Mouse (Mus musculus) right cerebral cortex, postnatal 14 days (tissue): Measurements from ENCODE around the gene Mettl1.
"Not testable (repeated sequence)": the region's sequence is repeated elsewhere in the genome, so short reads cannot be mapped to it uniquely, and the experiment has no call there.

ENCODE experiments used
- DNase-seq: peaks from one replicate; pipeline ENCODE4 v3.0.0; 2022

Gene Mettl1

GRCm38 (mm10) chr10:127048608-127049394, 7.6 kb downstream of the Mettl1 start:
- no peak for DNase-seq

DNA sequence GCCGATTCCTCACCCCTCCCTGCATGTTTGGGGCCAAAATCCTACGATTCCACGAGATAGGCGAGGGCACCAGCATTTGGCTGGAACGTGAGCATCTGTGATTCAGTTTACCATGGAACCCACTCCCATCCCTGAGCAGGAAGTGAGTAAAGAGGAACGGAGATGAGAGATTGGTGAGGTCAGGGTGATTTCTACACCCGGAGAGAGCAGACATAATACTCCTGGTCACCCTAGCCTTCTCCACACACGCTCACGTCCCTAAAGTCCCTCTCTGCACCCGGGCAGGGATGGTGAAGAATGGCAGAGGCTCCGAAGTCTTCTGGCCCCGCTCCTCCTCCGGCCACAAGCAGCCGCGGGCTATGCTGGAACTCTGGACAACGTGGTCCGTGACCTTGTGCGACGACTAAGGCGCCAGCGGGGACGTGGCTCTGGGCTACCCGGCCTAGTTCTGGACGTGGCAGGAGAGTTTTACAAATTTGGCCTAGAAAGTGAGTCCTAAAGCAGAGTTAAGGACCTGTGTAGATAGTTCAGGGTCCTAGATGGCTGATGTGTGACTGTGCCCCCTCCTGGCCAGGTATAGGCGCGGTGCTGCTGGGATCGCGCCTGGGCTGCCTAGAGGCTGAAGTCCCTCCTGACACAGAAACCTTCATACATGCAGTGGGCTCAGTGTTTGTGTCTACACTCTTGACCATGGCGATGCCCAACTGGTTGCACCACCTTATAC, 8.3 kb downstream of the Mettl1 start:
- no peak for DNase-seq

- no peak for DNase-seq
These were observed 8.9 kb downstream of the Mettl1 start for GRCm38 (mm10) chr10:127050119-127050474.

GRCm38 (mm10) chr10:127054646-127055045, 13.4 kb downstream of the Mettl1 start:
- no peak for DNase-seq

DNA sequence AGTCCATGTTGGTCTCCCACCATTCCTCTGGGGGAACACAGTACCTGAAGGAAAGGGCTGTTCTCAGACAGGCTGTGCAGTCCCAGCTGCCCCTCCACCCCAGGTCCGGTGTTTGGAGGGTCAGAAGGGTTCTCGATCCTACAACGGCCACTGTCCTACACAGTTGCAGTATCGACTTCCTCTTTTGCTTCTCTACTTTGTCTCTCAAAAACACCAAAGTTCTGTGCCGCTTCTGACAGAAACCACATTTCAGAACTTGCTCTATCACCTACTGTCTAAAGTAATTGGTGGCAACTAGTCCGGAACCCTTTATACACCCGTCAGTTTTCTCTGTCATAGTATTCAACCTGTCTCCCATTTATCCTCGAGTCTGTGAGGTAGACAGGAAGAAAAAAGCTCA, 14.2 kb downstream of the Mettl1 start:
- no peak for DNase-seq

GRCm38 (mm10) chr10:127056490-127056889, 15.3 kb downstream of the Mettl1 start:
- DNase-seq = no peak

DNA sequence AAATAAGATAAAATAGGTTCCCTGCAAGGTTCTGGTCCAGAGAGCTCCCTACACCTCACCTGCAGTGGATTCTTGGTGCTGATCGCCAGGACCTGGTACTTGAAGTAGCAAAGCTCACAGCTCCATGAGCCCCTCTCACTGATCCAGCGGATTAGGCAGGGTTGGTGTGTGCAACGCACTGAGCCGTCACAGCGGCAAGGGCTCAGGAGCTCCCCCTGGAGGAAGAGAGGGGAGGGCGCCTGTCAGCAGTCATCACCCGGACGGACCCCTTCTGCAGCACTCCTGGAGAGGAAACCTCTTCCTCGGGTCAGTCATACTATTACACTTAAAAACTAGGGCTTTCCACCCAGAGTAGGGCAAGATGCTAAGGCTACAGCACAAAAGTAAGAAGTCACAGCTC, 16.9 kb downstream of the Mettl1 start:
- peak; percentile 76 for DNase-seq

GRCm38 (mm10) chr10:127058708-127059107, 17.5 kb downstream of the Mettl1 start:
- DNase-seq = no peak

GRCm38 (mm10) chr10:127059174-127059967, 18.2 kb downstream of the Mettl1 start:
- no peak for DNase-seq

- DNase-seq = peak; percentile 76
These were observed 19.0 kb downstream of the Mettl1 start, which contains the start of gene March9 for GRCm38 (mm10) chr10:127059968-127060916. TSS of gene March9 (minus strand) at chr10:127060184.

DNA sequence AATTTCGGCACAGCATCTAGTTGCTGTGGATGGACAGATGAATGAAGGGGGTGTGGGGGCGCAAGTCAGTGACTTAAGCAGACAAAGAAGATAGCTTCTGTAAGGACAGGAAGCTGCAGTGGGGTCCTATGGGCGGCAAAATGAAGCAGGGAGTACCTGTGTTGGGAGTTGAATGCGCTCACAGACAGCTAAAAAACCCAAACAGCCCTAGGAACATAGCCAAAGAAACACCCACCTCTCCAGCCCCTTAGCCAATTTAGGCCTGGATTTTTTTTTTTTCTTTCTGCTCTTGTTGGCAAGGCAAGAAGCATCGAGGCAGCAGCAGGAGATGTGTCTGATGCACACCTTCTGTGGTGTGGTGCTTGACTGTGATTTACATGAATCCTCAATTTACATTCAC, 19.9 kb downstream of the Mettl1 start:
- no peak for DNase-seq

DNA sequence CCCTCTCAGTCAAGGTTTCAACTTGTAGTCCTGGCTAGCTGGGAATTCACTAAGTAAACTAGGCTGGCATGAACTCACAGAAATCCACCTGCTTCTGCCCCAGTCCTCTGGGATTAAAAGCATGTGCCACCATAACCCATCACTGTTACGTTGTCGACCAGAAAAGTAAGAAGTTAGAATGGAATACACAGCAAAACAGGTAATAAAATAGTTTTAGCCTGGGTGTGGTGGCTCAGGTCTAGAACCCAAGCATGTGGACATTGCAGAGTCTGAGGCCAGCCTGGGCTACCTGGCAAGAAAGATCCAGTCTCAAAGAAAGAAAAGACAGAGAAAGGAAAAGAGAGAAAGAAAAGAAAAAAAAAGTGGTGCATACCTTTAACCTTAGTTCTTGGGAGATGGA, 20.3 kb downstream of the Mettl1 start:
- no peak for DNase-seq

DNA sequence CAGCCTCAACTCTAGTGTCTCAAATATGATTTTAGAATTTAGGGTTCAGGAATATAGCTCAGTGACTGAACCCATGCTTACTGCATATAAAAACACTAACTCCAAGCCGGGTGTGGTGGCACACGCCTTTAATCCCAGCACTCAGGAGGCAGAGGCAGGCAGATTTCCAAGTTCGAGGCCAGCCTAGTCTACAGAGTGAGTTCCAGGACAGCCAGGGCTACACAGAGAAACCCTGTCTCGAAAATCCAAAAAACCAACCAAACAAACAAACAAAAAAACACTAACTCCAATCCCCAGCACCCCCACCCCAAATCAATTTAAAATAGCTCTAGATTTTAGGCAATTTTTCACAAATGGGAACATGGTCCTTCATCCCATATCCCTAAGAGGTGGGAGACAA, 20.9 kb downstream of the Mettl1 start:
- not testable (repeated sequence) for DNase-seq

- DNase-seq = no peak
These were observed 21.3 kb downstream of the Mettl1 start for GRCm38 (mm10) chr10:127062503-127062902.

- peak; percentile 99 for DNase-seq
These were observed 22.1 kb downstream of the Mettl1 start, which contains the start of gene Cdk4 for GRCm38 (mm10) chr10:127063239-127063872. TSS of gene Cdk4 (plus strand) at chr10:127063534.

GRCm38 (mm10) chr10:127063913-127064870, 23.0 kb downstream of the Mettl1 start:
- DNase-seq = no peak

GRCm38 (mm10) chr10:127065981-127066380, 24.8 kb downstream of the Mettl1 start:
- DNase-seq = no peak

- DNase-seq = no peak
These were observed 25.4 kb downstream of the Mettl1 start for GRCm38 (mm10) chr10:127066519-127067018.

DNA sequence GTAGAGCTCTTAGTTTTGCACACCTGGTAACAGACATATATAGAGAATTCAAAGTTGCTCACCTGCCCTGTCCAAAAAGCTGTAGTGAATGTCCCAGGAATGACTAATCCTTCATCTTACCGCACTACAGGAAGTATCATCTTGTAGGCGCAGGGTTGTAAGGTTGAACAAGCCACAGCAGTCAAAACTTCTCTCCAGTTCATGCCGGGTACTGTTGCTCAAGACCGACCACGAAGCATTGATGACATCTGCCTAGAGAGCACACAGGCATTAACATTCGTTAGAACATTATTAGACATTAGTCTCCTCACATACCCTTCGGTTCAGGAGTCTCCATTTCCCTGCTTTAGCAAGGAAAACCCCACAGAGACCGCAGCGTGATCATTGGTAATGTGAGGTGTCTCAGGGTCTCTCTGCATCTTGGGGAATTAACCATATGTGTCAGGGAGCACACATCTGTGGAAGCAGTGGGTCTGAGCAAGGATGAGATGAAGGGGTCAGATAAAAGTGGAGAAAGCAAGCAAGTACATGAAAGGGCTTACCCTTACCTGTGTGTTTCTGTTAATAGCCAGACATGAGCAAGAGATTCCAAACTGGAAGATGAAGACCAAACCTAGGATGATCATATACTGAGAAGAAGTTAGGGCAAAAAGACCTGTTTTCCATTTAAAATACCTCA, 27.3 kb downstream of the Mettl1 start:
- DNase-seq = no peak
